Mouse (Mus musculus) midbrain, embryonic 11.5 days (tissue): ENCODE measurements around the gene Nptx1. TPM values are rescaled to one million over a fixed set of nuclear protein-coding genes. Genes with fewer than 3 reads are reported as not detected.
A peak's percentile ranks its signal among the peaks of the same experiment; 100 is the strongest.

Source experiments
- ATAC-seq: fragments of 200-750 bp; cut with Nextera tagmentation; 2 replicates; pipeline ENCODE4 v1.8.0; 2017; ENCODE audit warnings: moderate TSS enrichment, moderate library complexity; ENCODE audit not compliant: low FRiP score
- DNase-seq: peaks from one replicate; pipeline ENCODE4 v3.0.0; 2015; ENCODE audit warnings: low spot score; ENCODE audit errors: missing footprints
- H3K27ac ChIP-seq: fragments of 300-500 bp; sonication (generic); 2 replicates; pipeline ENCODE4 v1.5.1; 2014; ENCODE audit warnings: low read depth, low read length
- H3K27me3 ChIP-seq: fragments of 300-500 bp; sonication (generic); 2 replicates; pipeline ENCODE4 v1.6.1; 2014; ENCODE audit warnings: mild to moderate bottlenecking, low read length, moderate library complexity, mixed read lengths; ENCODE audit not compliant: control insufficient read depth, insufficient read depth
- H3K36me3 ChIP-seq: fragments of 300-500 bp; sonication (generic); 2 replicates; pipeline ENCODE4 v1.6.1; 2014; ENCODE audit warnings: mild to moderate bottlenecking, low read length, moderate library complexity, mixed read lengths; ENCODE audit not compliant: control insufficient read depth, insufficient read depth
- H3K4me1 ChIP-seq: fragments of 300-500 bp; sonication (generic); 2 replicates; pipeline ENCODE4 v1.6.1; 2014; ENCODE audit warnings: low read length; ENCODE audit not compliant: control insufficient read depth, insufficient read depth
- H3K4me2 ChIP-seq: fragments of 300-500 bp; sonication (generic); 2 replicates; pipeline ENCODE4 v1.6.1; 2014; ENCODE audit warnings: mild to moderate bottlenecking, moderate library complexity
- H3K4me3 ChIP-seq: fragments of 300-500 bp; sonication (generic); 2 replicates; pipeline ENCODE4 v1.5.1; 2014; ENCODE audit warnings: low read depth, low read length
- H3K9ac ChIP-seq: fragments of 300-500 bp; sonication (generic); 2 replicates; pipeline ENCODE4 v1.6.1; 2014; ENCODE audit warnings: low read length
- H3K9me3 ChIP-seq: fragments of 300-500 bp; sonication (generic); 2 replicates; pipeline ENCODE4 v1.6.1; 2016; ENCODE audit warnings: low read length; ENCODE audit not compliant: control insufficient read depth
- WGBS: fragments of 180-500 bp; shearing (Covaris S2); extraction: QIAGEN DNeasy Blood & Tissue Kit; methylation state at CpG from one replicate; pipeline ENCODE4 v1.1.7; 2014; 5-methylcytosine and 5-hydroxymethylcytosine counted together
- polyA plus RNA-seq: library from polyadenylated mRNA; unstranded; fragments of >200 nt; fragmentation: Nextera tagmentation; extraction: Ambion mirVana; gene quantifications from 2 replicates; pipeline ENCODE4 v1.2.1, GENCODE M21; 2014

Gene Nptx1
- polyA plus RNA-seq, 1 experiment from 2014 or later = 2.5 TPM

- Histone ChIP-seq H3K4me3 (no peak overlapping the region), H3K36me3 (no peaks in the 10 kb centered on the region), H3K4me1 (no peaks in the 10 kb centered on the region), H3K9me3 (no peaks in the 10 kb centered on the region), H3K9ac (no peak overlapping the region), H3K27ac (no peak overlapping the region), H3K27me3 (no peaks in the 10 kb centered on the region), H3K4me2 (no peak overlapping the region)
- no peak for DNase-seq
- 69% methylated on average over 7 of the region's 7 CpGs for whole genome bisulfite sequencing
- ATAC-seq = no peak
These were observed 13.8 kb downstream of the Nptx1 start for GRCm38 (mm10) chr11:119533745-119534144.

GRCm38 (mm10) chr11:119532460-119532859 lies 15.1 kb downstream of the Nptx1 start:
- no peak for ATAC-seq
- 80% methylated on average over 8 of the region's 8 CpGs for WGBS
- Histone ChIP-seq H3K9ac (no peak overlapping the region), H3K4me1 (no peaks in the 10 kb centered on the region), H3K36me3 (no peaks in the 10 kb centered on the region), H3K4me3 (no peak overlapping the region), H3K4me2 (no peak overlapping the region), H3K27me3 (no peaks in the 10 kb centered on the region), H3K27ac (no peak overlapping the region), H3K9me3 (no peaks in the 10 kb centered on the region)
- no peak for DNase-seq

GRCm38 (mm10) chr11:119528930-119529329 lies 18.6 kb downstream of the Nptx1 start:
- Histone ChIP-seq H3K9me3 (no peaks in the 10 kb centered on the region), H3K4me3 (no peak overlapping the region), H3K27me3 (no peaks in the 10 kb centered on the region), H3K4me1 (no peaks in the 10 kb centered on the region; the same call in 1 of the 2 replicates), H3K4me2 (no peak overlapping the region), H3K27ac (no peak overlapping the region), H3K9ac (no peak overlapping the region), H3K36me3 (no peaks in the 10 kb centered on the region)
- 61% methylated on average over 11 of the region's 11 CpGs for WGBS
- DNase-seq (no peak), ATAC-seq (no peak)

GRCm38 (mm10) chr11:119526068-119526966 lies 21.2 kb downstream of the Nptx1 start:
- DNase-seq (no peak), ATAC-seq (no peak)
- Histone ChIP-seq H3K4me1 (no peaks in the 10 kb centered on the region; the same call in 1 of the 2 replicates), H3K9me3 (no peaks in the 10 kb centered on the region), H3K4me3 (no peak overlapping the region), H3K9ac (no peak overlapping the region), H3K27me3 (no peaks in the 10 kb centered on the region), H3K4me2 (no peak overlapping the region), H3K27ac (no peak overlapping the region), H3K36me3 (no peaks in the 10 kb centered on the region)
- WGBS = 84% methylated on average over 14 of the region's 14 CpGs

- no peaks in the 10 kb centered on the region for H3K27me3 ChIP-seq
- 2% methylated on average over 33 of the region's 33 CpGs for WGBS
- H3K36me3 ChIP-seq = no peaks in the 10 kb centered on the region
- peak overlapping the region; percentile 28; the same call in 1 of the 2 replicates for H3K4me3 ChIP-seq
- no peaks in the 10 kb centered on the region; the same call in 1 of the 2 replicates for H3K4me1 ChIP-seq
- H3K27ac ChIP-seq = no peak overlapping the region
- H3K9ac ChIP-seq = peak overlapping the region; percentile 45; the same call in 1 of the 2 replicates
- no peaks in the 10 kb centered on the region for H3K9me3 ChIP-seq
- H3K4me2 ChIP-seq = peak overlapping the region; percentile 44
- DNase-seq (peak; percentile 98), ATAC-seq (peak; percentile 96)
These were observed 23.0 kb downstream of the Nptx1 start for GRCm38 (mm10) chr11:119524545-119524949.

GRCm38 (mm10) chr11:119523392-119523791 lies 24.2 kb downstream of the Nptx1 start:
- Histone ChIP-seq H3K9me3 (no peaks in the 10 kb centered on the region), H3K36me3 (no peaks in the 10 kb centered on the region), H3K9ac (no peak overlapping the region), H3K27me3 (no peaks in the 10 kb centered on the region), H3K4me1 (no peaks in the 10 kb centered on the region; the same call in 1 of the 2 replicates), H3K27ac (no peak overlapping the region), H3K4me3 (no peak overlapping the region), H3K4me2 (no peak overlapping the region)
- WGBS = 94% methylated on average over 3 of the region's 3 CpGs
- DNase-seq = no peak
- ATAC-seq = no peak

- Histone ChIP-seq H3K4me3 (no peak overlapping the region), H3K9ac (no peak overlapping the region), H3K4me1 (no peaks in the 10 kb centered on the region; the same call in 1 of the 2 replicates), H3K9me3 (no peaks in the 10 kb centered on the region), H3K4me2 (no peak overlapping the region), H3K27ac (no peak overlapping the region), H3K27me3 (no peaks in the 10 kb centered on the region), H3K36me3 (no peaks in the 10 kb centered on the region)
- ATAC-seq (no peak), DNase-seq (no peak)
- 85% methylated on average over 8 of the region's 8 CpGs for WGBS
These were observed 24.8 kb downstream of the Nptx1 start for GRCm38 (mm10) chr11:119522779-119523178.

- WGBS = 77% methylated on average over 6 of the region's 6 CpGs
- H3K9me3 ChIP-seq = no peaks in the 10 kb centered on the region
- no peak overlapping the region for H3K9ac ChIP-seq
- H3K4me3 ChIP-seq = no peak overlapping the region
- H3K4me2 ChIP-seq = no peak overlapping the region
- ATAC-seq (no peak), DNase-seq (no peak)
- no peaks in the 10 kb centered on the region; the same call in 1 of the 2 replicates for H3K27me3 ChIP-seq
- H3K36me3 ChIP-seq = no peaks in the 10 kb centered on the region
- H3K27ac ChIP-seq = no peak overlapping the region
- H3K4me1 ChIP-seq = no peaks in the 10 kb centered on the region; the same call in 1 of the 2 replicates
These were observed 25.4 kb downstream of the Nptx1 start for GRCm38 (mm10) chr11:119521920-119522710.

- no peak overlapping the region for H3K4me2 ChIP-seq
- no peak overlapping the region for H3K9ac ChIP-seq
- peaks cover 6% of the 10 kb centered on the region for H3K4me1 ChIP-seq
- ATAC-seq (no peak), DNase-seq (no peak)
- no peaks in the 10 kb centered on the region for H3K9me3 ChIP-seq
- H3K27me3 ChIP-seq = no peaks in the 10 kb centered on the region; the same call in 1 of the 2 replicates
- H3K36me3 ChIP-seq = no peaks in the 10 kb centered on the region
- H3K4me3 ChIP-seq = no peak overlapping the region
- H3K27ac ChIP-seq = no peak overlapping the region
These were observed 26.9 kb downstream of the Nptx1 start for GRCm38 (mm10) chr11:119520713-119521063.
